Mouse (Mus musculus) adrenal gland, adult 18-20 months (tissue): ENCODE data around the gene Irf2bp1. TPM values are rescaled to one million over a fixed set of nuclear protein-coding genes. Genes with fewer than 3 reads are reported as not detected.

ENCODE experiments used
- DNase-seq, 2 experiments: peaks; one replicate each; pipeline ENCODE4 v3.0.0; 2021 to 2022; ENCODE audit warnings: low spot score in 2 of 2
- long read RNA-seq, 2 experiments: library from polyadenylated mRNA; stranded (forward); transcript quantifications; one replicate each; pipeline ENCODE4 v2.0.0; 2021
- total RNA-seq, 2 experiments: library from RNA; stranded (reverse); gene quantifications; 1 replicate in 1 of 2; 2 replicates in 1 of 2; pipeline ENCODE4 v1.2.3; 2021

Gene Irf2bp1
- 10 to 100 TPM; 42.9 to 47.0 TPM for total RNA-seq
- long read RNA-seq, experiment 1, transcript Irf2bp1-201 (1 exons, 2,734 nt), result major isoform, 135 of 135 reads
- long read RNA-seq, experiment 1, partial matches to known transcripts, result 0 of 135 reads
- long read RNA-seq, experiment 1, other reads (novel, unspliced or antisense), result 0 of 135 reads
- long read RNA-seq, experiment 2, transcript Irf2bp1-201 (1 exons, 2,734 nt), result major isoform, 162 of 162 reads
- long read RNA-seq, experiment 2, partial matches to known transcripts, result 0 of 162 reads
- long read RNA-seq, experiment 2, other reads (novel, unspliced or antisense), result 0 of 162 reads

- DNase-seq, result peak; percentile 90 to 91
Measured at GRCm38 (mm10) chr7:19003902-19004630, at the start of gene Irf2bp1. Irf2bp1 (plus strand) TSS chr7:19004044.

- peak; percentile 63 to 66 for DNase-seq
Measured at GRCm38 (mm10) chr7:18957569-18958383, 46.1 kb upstream of the Irf2bp1 start.

- peak in 1 of 2 experiments; percentile 24 for DNase-seq
Measured at GRCm38 (mm10) chr7:18958384-18958766, 45.5 kb upstream of the Irf2bp1 start.

GRCm38 (mm10) chr7:18959446-18959845 is 44.4 kb upstream of the Irf2bp1 start:
- DNase-seq, result peak in 1 of 2 experiments; percentile 31

- no peak for DNase-seq
Measured at GRCm38 (mm10) chr7:18962171-18962792, 41.6 kb upstream of the Irf2bp1 start.

GRCm38 (mm10) chr7:18962795-18963194 is 41.0 kb upstream of the Irf2bp1 start:
- DNase-seq, result no peak

- DNase-seq, result no peak
Measured at GRCm38 (mm10) chr7:18963294-18963843, 40.5 kb upstream of the Irf2bp1 start.

GRCm38 (mm10) chr7:18965312-18965711 is 38.5 kb upstream of the Irf2bp1 start:
- DNase-seq, result no peak

- DNase-seq, result no peak
Measured at GRCm38 (mm10) chr7:18967603-18968002, 36.2 kb upstream of the Irf2bp1 start.

GRCm38 (mm10) chr7:18970956-18971355 is 32.9 kb upstream of the Irf2bp1 start:
- DNase-seq, result no peak

- no peak for DNase-seq
Measured at GRCm38 (mm10) chr7:18978381-18978780, 25.5 kb upstream of the Irf2bp1 start.

- DNase-seq, result no peak
Measured at GRCm38 (mm10) chr7:18986503-18986902, 17.3 kb upstream of the Irf2bp1 start.

- DNase-seq, result no peak
Measured at GRCm38 (mm10) chr7:18987100-18987499, 16.7 kb upstream of the Irf2bp1 start, which contains the start of gene Nanos2. Nanos2 (plus strand) TSS chr7:18987400.

GRCm38 (mm10) chr7:18987747-18988146 is 16.1 kb upstream of the Irf2bp1 start:
- no peak for DNase-seq

- no peak for DNase-seq
Measured at GRCm38 (mm10) chr7:18988780-18989179, 15.1 kb upstream of the Irf2bp1 start.

- DNase-seq, result no peak
Measured at GRCm38 (mm10) chr7:18989995-18990394, 13.8 kb upstream of the Irf2bp1 start.

GRCm38 (mm10) chr7:18990601-18991295 is 13.1 kb upstream of the Irf2bp1 start, which contains the start of gene Mypop:
Mypop (plus strand) TSS chr7:18991245.
- peak; percentile 98 for DNase-seq

GRCm38 (mm10) chr7:18991660-18992293 is 12.1 kb upstream of the Irf2bp1 start:
- no peak for DNase-seq

- peak; percentile 45 to 55 for DNase-seq
Measured at GRCm38 (mm10) chr7:18992294-18992675, 11.6 kb upstream of the Irf2bp1 start.

GRCm38 (mm10) chr7:18993036-18993435 is 10.8 kb upstream of the Irf2bp1 start:
- DNase-seq, result no peak
